Mouse (Mus musculus) liver, adult (tissue): ENCODE results near the gene Zbtb8os.

ENCODE experiments used
- GATA4 ChIP-seq: IDR thresholded peaks from 2 replicates; pipeline ENCODE4 v1.6.1; 2014; ENCODE audit warnings: mild to moderate bottlenecking, low read length; ENCODE audit not compliant: insufficient replicate concordance

Zbtb8os gene

DNA sequence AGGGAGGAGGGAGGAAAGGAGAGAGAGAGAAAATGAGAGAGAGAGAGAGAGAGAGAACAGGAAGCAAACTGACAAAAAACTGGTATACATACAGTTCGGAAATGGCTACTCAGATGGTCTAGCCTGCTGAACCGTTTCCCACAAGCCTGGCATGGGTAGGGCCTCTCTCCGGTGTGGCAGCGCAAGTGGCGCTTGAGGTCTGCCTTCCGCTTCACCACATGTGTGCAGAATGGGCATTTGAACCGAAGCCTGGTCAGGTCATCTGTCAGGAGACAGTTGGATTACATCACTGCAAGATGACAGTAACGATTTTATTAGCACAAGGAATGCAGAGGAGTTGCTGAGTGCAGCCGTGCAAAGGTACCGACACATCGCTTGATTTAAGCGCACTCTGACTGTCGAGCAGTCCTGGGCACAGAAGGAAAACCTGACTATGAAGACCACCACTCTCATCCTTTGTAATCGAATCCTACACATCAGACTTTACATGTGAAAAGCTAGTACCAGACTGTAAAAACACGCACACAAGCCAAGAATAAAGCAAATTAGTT is 22.2 kb downstream of the Zbtb8os start:
- TF ChIP-seq GATA4, result no peak

DNA sequence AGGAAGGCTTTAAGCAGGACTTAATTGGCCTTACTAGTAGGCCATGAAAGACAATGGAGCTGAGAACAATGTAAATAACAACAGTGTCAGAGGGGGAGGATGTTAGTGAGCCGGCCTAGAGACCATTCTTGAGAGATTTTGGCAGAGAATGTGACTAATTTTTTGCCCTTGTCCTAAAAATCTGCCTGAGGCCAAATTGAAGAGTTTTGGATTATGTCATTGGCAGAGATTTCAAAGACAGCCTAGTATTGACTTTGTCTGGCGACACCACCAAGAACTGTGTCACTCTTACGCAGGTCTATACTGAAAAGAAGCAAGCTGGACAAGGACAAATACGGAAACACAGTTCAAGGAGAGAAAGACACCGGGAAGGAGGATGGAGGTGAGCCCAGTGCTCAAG is 27.3 kb downstream of the Zbtb8os start:
- TF ChIP-seq GATA4, result no peak

DNA sequence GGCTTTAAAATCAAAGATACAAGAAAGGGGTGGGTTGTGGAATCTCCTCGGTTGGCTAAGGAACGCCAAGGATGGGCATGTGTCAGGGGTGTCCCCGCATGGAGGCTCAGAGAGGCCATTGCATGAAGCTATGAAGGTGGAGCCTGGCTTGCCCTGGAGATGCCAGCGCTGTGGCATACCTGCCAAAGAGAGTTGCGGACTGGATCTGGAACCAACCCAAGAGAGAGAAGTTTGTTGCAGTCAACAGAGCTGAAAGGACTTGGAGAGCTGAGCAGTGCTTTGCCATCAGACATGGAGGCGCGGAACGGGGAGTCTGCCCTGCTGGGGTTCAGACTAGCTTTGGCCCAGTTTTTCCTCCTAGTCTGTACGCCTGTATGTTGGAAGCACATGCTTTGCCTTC is 28.0 kb downstream of the Zbtb8os start:
- TF ChIP-seq GATA4, result no peak

DNA sequence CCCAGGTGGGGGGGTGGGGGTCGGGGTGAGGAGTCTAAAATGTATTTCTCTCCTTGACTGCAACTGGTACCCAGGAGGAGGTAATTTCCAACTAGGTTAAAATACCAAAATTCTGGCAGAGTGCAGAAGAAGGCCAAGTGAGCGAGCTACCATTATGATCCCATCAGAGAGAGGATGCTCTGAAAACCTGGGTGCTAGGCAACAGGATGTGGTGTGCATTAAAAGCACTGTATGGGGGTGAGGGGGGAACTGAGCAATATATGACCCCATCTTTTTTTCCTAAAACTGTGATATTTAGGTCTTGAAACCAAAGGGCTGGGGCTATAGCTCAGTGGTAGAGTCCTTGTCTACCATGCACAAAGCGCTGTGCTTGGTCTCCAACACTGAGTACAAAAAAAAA is 28.9 kb downstream of the Zbtb8os start:
- TF ChIP-seq GATA4, result no peak

DNA sequence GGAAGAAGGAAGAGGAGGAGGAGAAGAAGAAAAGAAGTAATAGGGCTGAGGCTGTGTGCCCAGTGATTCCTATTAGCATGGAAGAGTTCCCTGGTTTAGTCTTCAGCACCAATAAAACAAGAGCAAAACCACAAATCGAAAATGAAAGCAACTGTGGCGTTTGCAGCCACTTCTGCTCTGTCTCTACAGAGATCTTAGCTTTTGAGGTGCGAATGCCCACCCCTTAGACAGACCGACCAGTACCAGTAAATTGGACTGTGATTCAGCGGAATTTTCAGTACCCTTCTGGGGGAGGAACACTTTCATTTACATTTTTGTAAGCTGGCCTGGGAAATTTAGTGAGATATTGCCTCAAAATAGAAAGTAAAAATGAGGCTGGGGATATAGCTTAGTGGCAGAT is 29.7 kb downstream of the Zbtb8os start:
- TF ChIP-seq GATA4, result no peak

DNA sequence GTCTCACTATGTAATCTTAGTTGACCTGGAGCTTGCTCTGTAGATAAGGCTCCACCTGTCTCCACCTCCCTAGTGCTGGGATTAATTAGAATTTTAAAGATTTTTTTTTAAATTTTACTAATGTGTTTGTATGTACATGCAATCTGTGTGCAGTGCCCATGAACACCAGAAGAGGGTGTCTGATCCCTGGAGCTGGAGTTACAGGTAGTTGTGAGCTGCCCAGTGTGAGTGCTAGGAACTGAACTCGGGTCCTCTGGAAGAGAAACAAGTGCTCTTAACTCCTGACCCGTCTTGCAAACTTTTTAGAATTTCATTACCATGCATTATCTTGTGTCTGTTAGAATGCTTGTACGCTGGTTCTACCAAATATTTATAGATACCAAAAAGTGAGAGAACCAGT is 35.9 kb downstream of the Zbtb8os start:
- no peak for TF ChIP-seq GATA4

DNA sequence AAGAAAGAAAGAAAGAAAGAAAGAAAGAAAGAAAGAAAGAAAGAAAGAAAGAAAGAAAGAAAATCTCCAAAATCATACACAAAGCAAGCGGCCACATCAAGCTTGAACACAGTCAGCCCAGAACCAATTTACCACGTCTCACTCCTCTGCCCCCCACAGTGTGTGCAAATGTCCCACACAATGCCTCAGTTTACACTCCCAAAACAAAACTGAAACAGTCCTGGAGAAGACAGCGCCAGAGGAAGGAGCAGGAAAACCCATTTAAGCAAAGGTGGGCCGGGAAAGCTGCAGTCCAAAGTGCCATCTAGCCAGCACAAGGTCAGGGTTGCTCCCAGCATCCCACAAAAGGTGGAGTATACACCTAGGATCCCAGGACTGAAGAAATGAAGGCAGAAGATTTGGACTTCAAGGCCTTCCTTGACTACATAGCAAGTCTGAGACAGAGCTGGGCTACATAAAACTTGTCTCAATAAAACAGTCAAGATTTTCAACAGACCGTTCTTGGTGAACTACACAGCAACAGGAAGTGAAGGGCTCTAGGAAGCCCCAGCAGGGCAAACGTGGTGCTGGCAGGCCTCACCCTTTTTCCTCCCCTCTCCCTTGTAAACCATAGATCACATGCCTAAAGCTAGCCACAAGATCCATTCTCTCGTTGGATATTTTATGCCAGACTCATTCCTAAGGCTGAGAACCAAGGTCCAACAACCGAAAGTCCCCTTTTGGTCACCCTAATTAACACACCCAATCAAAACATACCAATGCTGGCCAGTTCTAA is 37.9 kb downstream of the Zbtb8os start:
- TF ChIP-seq GATA4, result no peak

DNA sequence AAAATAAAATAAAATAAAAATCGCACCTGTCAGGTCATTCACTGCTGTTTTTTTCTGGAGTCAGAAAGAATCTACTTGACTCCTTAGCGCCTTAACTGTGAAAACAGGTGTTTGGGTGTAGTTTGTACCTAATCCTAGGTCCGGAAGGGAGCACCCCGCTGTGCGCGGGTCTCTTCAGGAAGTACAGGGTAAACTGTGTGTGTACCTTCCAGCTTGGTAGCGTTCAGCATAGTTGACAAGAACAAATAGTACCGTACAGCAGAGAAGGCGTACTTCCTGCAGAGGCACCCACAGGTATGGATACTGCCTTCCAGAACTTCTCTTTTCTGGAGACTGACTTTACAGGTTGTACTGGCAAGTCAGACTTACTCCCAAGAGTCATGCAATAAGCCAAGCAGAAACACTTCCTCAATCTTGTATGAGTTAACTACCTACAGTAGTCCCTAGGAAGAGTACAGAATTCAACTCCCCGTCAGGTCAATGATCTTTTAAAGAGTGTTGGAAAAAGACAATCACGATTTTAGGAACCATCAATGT is 38.8 kb downstream of the Zbtb8os start:
- TF ChIP-seq GATA4, result no peak

DNA sequence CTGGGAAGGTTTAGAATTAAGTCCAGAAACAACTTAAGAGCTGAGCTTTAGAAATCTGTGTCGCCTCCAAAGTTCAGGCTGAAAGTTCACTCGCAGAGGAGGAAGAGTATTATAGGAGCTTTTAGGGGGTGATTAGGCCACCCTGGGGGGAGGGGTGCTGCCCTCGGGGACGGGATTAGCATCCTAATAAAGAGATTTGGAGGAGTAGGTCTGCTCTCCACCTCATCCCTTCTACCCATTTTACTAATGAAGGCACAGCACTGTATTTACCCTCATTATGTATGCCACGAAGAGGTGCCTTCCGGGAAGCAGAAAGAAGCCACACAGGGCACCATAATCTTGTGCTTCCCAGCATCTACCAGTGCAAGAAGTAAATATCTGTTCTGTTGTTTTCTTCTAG is 39.5 kb downstream of the Zbtb8os start:
- TF ChIP-seq GATA4, result no peak

DNA sequence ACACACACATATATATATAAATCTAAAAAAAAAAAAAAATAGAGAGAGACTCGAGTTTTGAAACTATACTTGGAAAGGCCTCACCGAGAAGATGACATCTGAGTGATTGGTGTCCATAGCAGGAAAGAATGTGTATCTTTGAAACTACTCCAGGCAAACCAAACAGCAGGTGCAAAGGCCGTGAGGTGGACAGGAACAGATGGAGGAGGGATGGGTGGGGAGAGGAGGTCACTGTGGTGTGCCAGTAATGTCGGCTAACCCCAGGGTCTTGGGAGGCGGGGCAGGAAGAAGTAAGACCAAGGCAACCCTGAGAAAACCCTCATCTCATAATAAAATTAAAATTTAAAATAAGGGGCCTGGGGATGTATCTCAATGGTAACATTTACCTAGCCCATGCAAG is 40.3 kb downstream of the Zbtb8os start:
- no peak for TF ChIP-seq GATA4

DNA sequence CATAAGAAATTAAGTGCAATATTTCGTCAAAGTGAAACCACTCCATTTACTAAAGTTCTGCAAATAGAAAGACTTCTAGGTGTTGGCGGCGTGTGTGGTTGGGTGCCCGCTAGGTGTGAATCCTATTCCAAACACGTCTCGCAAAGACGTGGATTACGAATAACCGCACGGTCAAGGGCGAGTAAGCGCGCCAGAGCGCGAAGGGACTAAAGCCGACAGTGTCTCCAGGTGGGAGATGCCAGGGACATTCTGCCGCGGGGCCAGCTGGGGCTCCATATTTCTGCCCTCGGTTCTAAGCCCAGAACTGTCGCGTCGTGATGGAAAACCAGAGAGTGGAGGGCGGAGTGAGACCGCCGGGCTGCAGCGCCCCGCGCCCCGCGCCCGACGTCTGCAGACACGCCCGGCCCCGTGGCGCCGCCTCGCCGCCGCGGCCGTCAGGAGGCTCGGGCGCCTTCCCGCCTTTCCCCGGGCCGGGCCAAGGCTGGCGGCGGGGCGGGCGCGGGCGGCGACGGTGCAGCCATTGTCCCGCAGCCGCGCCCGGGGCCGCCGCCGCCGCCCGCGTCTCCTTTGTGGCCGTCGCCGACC is 41.6 kb downstream of the Zbtb8os start:
- no peak for TF ChIP-seq GATA4

DNA sequence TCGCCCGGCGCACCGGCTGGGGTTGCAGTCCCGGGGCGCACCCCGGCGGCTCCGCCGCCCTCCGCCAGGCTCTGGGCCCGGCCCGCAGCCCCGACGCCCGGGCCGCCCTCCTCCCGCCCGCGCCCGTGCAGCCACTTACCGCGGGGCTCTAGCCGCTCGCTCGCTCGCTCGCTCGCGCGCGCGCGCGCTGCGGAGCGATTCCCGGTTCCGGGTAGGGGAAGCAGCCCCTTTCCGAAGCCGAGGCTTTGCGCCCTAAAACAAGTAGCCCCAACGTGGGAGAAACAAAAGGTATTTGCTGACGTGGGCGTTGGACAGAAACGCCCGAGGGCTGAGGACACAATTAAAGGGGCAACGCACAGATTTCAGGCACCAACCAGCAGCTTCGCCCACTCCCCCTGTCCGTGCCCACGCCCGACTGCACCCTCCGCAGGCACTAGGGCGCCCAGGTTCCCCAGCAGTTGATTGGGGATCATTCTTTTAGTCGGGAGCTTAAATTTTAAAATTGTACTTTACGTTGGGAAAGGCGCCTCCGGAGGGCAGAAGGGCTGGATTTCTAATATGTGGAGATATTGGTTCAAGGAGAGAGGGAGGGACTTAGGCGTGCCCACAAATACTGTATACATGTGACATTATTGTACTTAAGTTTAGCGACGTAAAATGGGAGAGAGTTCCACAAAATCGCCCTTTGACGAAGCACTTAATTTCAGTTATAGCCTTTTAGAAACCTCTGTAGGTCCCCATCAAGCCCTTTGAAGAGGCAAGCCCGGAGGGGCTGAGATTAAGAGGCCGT is 42.3 kb downstream of the Zbtb8os start, which contains the start of gene Zbtb8a:
TSS of gene Zbtb8a (minus strand) at position 516 of the 790 bp plus-strand sequence.
- TF ChIP-seq GATA4, result no peak

DNA sequence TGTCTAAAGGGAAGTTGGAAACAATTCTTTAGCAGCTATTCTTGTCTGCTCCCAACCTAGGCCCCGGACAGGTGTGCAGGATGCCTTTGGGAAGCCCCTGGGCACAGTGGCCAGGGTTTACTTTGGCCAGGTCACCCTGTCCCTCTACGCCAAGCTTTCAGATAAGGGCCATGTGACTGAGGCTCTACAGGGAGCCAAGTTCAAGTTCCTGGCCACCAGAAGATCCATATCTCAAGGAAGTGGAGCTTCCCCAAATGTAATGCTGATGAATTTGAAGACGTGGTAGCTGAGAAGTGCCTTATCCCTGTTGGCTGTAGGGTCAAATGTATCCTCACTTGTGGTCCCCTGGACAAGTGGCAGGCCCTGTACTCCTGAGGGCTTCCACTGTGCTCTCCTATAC is 44.3 kb downstream of the Zbtb8os start:
- 0 out of 2 replicates have a peak, but pooled peaks have one; percentile 14 for TF ChIP-seq GATA4

DNA sequence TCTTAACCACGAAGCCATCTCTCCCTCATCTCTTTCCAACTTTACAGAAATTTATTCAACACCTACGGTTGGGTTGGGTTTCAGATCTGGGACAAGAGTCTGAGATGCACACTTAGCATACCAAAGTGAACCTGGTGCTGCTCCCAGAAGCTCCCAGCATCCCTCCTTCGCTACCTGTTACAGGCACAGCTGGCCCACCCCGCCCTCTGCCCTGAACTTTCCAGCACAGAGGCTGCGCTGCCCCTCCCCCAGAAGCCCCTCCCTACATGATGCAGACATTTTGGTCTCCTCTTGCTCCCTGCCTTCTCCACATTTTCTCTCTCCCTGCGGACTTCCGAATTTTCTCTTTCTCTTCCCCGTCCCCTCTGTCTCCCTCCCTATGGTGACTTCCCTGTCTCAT is 45.7 kb downstream of the Zbtb8os start:
- TF ChIP-seq GATA4, result no peak

DNA sequence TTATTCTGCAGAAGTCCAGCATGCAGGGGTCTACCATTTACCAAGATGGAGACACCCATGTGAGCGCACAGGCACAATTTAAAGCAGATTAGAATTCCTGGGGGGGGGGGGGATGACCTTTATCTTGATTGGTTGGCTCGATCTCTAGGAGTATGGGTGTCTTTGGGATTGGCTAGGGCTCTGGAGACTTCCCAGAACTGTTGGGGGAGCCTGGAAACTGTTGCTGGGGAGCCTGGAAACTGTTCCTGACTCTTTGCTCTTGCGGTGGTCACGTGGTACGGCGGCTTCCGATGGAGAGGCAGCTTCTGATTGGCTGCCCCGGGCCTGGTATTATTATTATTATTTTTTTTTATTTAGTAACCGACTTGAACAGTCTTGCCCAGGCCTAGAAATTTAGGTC is 46.5 kb downstream of the Zbtb8os start:
- TF ChIP-seq GATA4, result no peak
